Mouse (Mus musculus) ES-E14 (cell line): ENCODE results near the gene Galnt2. TPM values are rescaled to one million over a fixed set of nuclear protein-coding genes. Genes with fewer than 3 reads are reported as not detected.

Source experiments
- DNase-seq: peaks from one replicate; pipeline ENCODE4 v3.0.0-alpha.2; 2013; ENCODE audit warnings: low read depth, low spot score
- H3K27ac ChIP-seq: 2 replicates; pipeline ENCODE4 v1.5.1; 2012; ENCODE audit warnings: low read depth, mild to moderate bottlenecking, low read length, moderate library complexity, mixed read lengths; ENCODE audit not compliant: poor library complexity, insufficient read depth, severe bottlenecking
- H3K36me3 ChIP-seq: 2 replicates; pipeline ENCODE4 v1.6.1; 2012; ENCODE audit warnings: mild to moderate bottlenecking, low read length, moderate library complexity, mixed read lengths; ENCODE audit not compliant: control insufficient read depth, poor library complexity, insufficient read depth, severe bottlenecking
- H3K4me1 ChIP-seq, 2 experiments: fragments of 150-350 bp in 1 of 2; sonication (generic) in 1 of 2; 2 replicates each; pipeline ENCODE4 v1.6.1; 2012; ENCODE audit warnings: low read length in 2 of 2, mild to moderate bottlenecking in 1 of 2, mixed read lengths in 1 of 2; ENCODE audit not compliant: control insufficient read depth in 2 of 2, insufficient read depth in 2 of 2, poor library complexity in 1 of 2
- H3K4me3 ChIP-seq, 2 experiments: fragments of 150-350 bp in 1 of 2; sonication (generic) in 1 of 2; 2 replicates each; pipeline ENCODE4 v1.5.1; 2012; ENCODE audit warnings: low read length in 2 of 2, low read depth in 1 of 2, mild to moderate bottlenecking in 1 of 2, mixed read lengths in 1 of 2; ENCODE audit not compliant: insufficient read depth in 1 of 2, poor library complexity in 1 of 2, severe bottlenecking in 1 of 2
- H3K9ac ChIP-seq: 2 replicates; pipeline ENCODE4 v1.6.1; 2012; ENCODE audit warnings: low read depth, mild to moderate bottlenecking, low read length, mixed read lengths; ENCODE audit not compliant: poor library complexity, insufficient read depth, severe bottlenecking
- H3K9me3 ChIP-seq: fragments of 150-350 bp; sonication (generic); 2 replicates; pipeline ENCODE4 v1.6.1; 2012; ENCODE audit warnings: low read depth, mild to moderate bottlenecking, low read length; ENCODE audit not compliant: control insufficient read depth, insufficient read depth
- CHD2 ChIP-seq: IDR thresholded peaks from 2 replicates; pipeline ENCODE4 v1.6.1; 2014; ENCODE audit warnings: mild to moderate bottlenecking, low read depth, low read length, inconsistent platforms
- HCFC1 ChIP-seq: IDR thresholded peaks from 2 replicates; pipeline ENCODE4 v1.6.1; 2012; ENCODE audit warnings: low read length, inconsistent platforms, borderline replicate concordance; ENCODE audit not compliant: insufficient read depth
- MAFK ChIP-seq: IDR thresholded peaks from 2 replicates; pipeline ENCODE4 v1.6.1; 2014; ENCODE audit warnings: mild to moderate bottlenecking, low read depth, low read length, inconsistent platforms; ENCODE audit not compliant: insufficient read depth
- ZC3H11A ChIP-seq: IDR thresholded peaks from 2 replicates; pipeline ENCODE4 v1.6.1; 2012; ENCODE audit warnings: low read depth, mild to moderate bottlenecking, inconsistent platforms, low read length, borderline replicate concordance
- ZNF384 ChIP-seq: IDR thresholded peaks from 2 replicates; pipeline ENCODE4 v1.6.1; 2012; ENCODE audit warnings: low read depth, low read length, inconsistent platforms
- in situ Hi-C, 2 experiments: fragments of 600-800 bp; cut with MboI; formaldehyde crosslinking; loops; one replicate each; pipeline ENCODE4 v1.15.1; 2025; ENCODE audit warnings: low sequenced_read_pairs in 2 of 2, inconsistent platforms in 1 of 2; ENCODE audit not compliant: unreplicated experiment in 2 of 2
- total RNA-seq: library from RNA; depleted of rRNA; stranded (reverse); fragments of 300-350 nt; gene quantifications from 2 replicates; pipeline ENCODE4 v1.2.3, GENCODE M21; 2012

Gene Galnt2
- total RNA-seq, 1 experiment = 45.6 TPM

DNA sequence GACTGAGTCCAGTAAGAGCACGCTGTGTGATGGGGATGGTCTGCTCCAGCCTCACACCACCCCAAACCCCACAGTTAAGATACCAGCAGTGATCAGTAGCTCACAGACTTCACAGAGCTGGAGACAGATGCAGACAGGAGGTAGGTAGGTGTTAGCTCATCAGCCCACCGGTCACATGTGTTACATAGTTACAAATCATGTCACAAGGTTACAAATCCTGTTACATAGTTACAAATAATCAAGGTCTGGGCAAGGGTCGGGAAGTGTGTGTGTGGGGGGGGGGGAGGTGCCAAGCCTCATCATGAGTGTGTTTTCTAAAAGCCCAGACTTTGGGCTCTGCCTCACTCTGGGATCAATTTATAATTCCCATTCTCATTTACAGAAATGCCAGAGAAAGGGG lies 129.7 kb downstream of the Galnt2 start:
- Histone ChIP-seq H3K4me1 (0 out of 4 replicates have a peak, but pooled peaks cover 0 to 2% of the 10 kb centered on the region in 2 experiments), H3K36me3 (no peaks in the 10 kb centered on the region), H3K9me3 (no peaks in the 10 kb centered on the region), H3K9ac (no peak overlapping the region), H3K27ac (no peak overlapping the region), H3K4me3 (no peak overlapping the region)
- DNase-seq = no peak
- in situ Hi-C loops = no loop called here
- no peak for TF ChIP-seq CHD2
- TF ChIP-seq ZNF384 = no peak
- TF ChIP-seq MAFK = no peak
- TF ChIP-seq ZC3H11A = no peak

DNA sequence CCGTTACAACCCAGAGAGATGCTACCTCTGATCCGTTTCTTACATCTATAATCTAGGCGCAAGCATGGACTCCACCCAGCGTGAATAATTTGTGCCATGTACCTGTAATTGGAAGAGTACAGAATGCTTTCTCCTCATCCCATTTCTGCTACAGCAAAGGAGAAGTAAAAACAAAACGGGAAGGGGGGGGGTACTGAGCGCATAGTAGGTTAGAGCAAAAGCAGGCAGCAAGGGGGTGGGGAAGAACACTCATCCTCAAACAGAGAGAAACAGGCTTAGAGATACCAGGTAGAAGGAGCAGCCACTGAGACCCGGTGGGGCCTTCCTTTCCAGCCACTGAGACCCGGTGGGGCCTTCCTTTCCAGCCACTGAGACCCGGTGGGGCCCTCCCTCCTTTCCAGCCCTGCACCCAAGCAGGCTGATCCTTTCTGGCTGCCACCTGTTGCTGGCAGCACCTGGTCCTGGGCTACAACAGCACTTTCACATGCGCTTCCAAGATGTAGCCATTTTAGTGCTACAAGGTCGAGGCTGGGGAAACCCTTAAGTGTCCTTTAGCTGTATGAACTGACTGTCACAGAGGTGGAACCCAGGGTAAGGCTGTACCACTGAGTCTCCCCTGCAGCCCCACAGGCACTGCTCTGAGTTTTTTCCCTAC lies 130.7 kb downstream of the Galnt2 start:
- Histone ChIP-seq H3K27ac (no peak overlapping the region), H3K4me1 (0 out of 4 replicates have a peak, but pooled peaks cover 0 to 2% of the 10 kb centered on the region in 2 experiments), H3K4me3 (no peak overlapping the region), H3K9ac (no peak overlapping the region; the same call in 1 of the 2 replicates), H3K36me3 (no peaks in the 10 kb centered on the region), H3K9me3 (no peaks in the 10 kb centered on the region)
- DNase-seq = no peak
- TF ChIP-seq MAFK = no peak
- TF ChIP-seq ZC3H11A = no peak
- TF ChIP-seq ZNF384 = no peak
- TF ChIP-seq CHD2 = no peak
- in situ Hi-C loops = no loop called here

DNA sequence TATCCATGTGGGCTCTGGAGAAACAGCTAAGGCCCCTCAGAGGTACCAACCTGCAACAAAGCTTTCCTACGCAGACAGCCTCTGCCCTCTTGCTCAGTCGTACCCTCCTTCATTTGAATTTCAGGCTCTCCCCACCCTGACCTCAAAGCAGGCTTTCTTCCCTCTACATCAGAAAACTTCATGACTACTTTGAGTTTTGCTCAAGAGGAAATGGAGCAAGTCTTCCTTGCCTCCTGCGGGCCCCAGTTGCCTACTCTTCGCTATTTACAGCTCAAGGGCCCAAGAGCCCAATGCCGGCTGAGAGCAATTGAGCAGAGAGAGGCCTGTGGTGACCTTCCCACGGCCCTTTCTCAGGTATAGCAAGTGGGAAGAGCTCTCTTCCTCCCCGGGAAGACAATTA lies 131.4 kb downstream of the Galnt2 start:
- Histone ChIP-seq H3K27ac (no peak overlapping the region), H3K4me3 (peak overlapping the region; percentile 55 to 81; a peak in 3 of 4 replicates), H3K36me3 (no peaks in the 10 kb centered on the region), H3K9ac (peak overlapping the region; percentile 69; the same call in 1 of the 2 replicates), H3K9me3 (no peaks in the 10 kb centered on the region), H3K4me1 (0 out of 4 replicates have a peak, but pooled peaks cover 0 to 2% of the 10 kb centered on the region in 2 experiments)
- in situ Hi-C loops = no loop called here
- TF ChIP-seq ZNF384 (no peak), MAFK (no peak), ZC3H11A (no peak), CHD2 (no peak), HCFC1 (no peak)
- no peak for DNase-seq

GRCm38 (mm10) chr8:124363337-124363736 lies 132.1 kb downstream of the Galnt2 start:
- Histone ChIP-seq H3K9ac (peak overlapping the region; percentile 81; the same call in 1 of the 2 replicates), H3K4me1 (0 out of 4 replicates have a peak, but pooled peaks cover 0 to 2% of the 10 kb centered on the region in 2 experiments), H3K27ac (no peak overlapping the region), H3K9me3 (no peaks in the 10 kb centered on the region), H3K4me3 (peak overlapping the region; percentile 58 to 81; a peak in 3 of 4 replicates), H3K36me3 (no peaks in the 10 kb centered on the region)
- TF ChIP-seq ZC3H11A = no peak
- in situ Hi-C loops = no loop called here
- DNase-seq = no peak

DNA sequence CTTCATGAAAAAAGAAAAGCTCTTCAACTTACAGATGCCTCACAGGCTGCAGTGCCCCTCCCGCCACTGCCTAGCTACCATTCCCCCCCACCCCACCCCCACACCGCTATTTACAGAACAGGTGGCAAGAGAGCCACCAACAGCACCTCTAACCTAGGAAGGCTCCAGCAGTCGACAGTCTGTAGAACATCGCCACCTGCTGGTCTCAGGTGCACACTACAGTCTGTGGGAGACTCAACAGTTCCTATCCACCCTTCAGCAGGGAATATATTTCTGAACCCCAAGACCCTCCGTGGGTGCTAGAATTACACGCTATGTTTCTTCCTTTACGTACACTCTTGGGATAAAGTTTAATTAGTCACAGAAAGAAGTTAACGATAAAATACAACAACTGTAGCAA lies 137.0 kb downstream of the Galnt2 start:
- no peaks in the 10 kb centered on the region for H3K36me3 ChIP-seq
- DNase-seq = peak; percentile 41
- no peaks in the 10 kb centered on the region for H3K9me3 ChIP-seq
- no peak overlapping the region for H3K4me3 ChIP-seq
- TF ChIP-seq ZC3H11A (peak; percentile 75; the same call in 1 of the 2 replicates), MAFK (no peak)
- no peak overlapping the region for H3K9ac ChIP-seq
- peaks cover 0 to 2% of the 10 kb centered on the region in 2 experiments; a peak in 1 of 4 replicates for H3K4me1 ChIP-seq
- in situ Hi-C loops = no loop called here
- no peak overlapping the region for H3K27ac ChIP-seq
